Mouse (Mus musculus): ENCODE results near the gene Plekha8.
A peak's percentile ranks its signal among the peaks of the same experiment; 100 is the strongest.

The Plekha8 gene

GRCm38 (mm10) chr6:54586911-54587310 is 8.0 kb upstream of the Plekha8 start:
- DNase-seq (ENCODE audit: low spot score) = no peak

GRCm38 (mm10) chr6:54587683-54588082 is 7.2 kb upstream of the Plekha8 start:
- no peak for DNase-seq (ENCODE audit: low spot score)

- no peak for DNase-seq (ENCODE audit: low spot score)
These were observed 6.7 kb upstream of the Plekha8 start for GRCm38 (mm10) chr6:54588212-54588611.

- DNase-seq (ENCODE audit: low spot score) = no peak
These were observed 4.2 kb upstream of the Plekha8 start for GRCm38 (mm10) chr6:54590691-54591090.

GRCm38 (mm10) chr6:54591778-54592177 is 3.1 kb upstream of the Plekha8 start:
- no peak for DNase-seq (ENCODE audit: low spot score)

- peak; percentile 96 for DNase-seq (ENCODE audit: low spot score)
These were observed 1.9 kb upstream of the Plekha8 start for GRCm38 (mm10) chr6:54592938-54593535.

GRCm38 (mm10) chr6:54593766-54594468 is 994 bp upstream of the Plekha8 start:
- no peak for DNase-seq (ENCODE audit: low spot score)

- no peak for DNase-seq (ENCODE audit: low spot score)
These were observed 493 bp downstream of the Plekha8 start for GRCm38 (mm10) chr6:54595330-54595878.

GRCm38 (mm10) chr6:54597208-54597607 is 2.3 kb downstream of the Plekha8 start, which contains the start of gene Fkbp14:
Gene Fkbp14 (minus strand): TSS chr6:54597308.
- no peak for DNase-seq (ENCODE audit: low spot score)

GRCm38 (mm10) chr6:54597711-54598110 is 2.8 kb downstream of the Plekha8 start:
- DNase-seq (ENCODE audit: low spot score) = no peak

- no peak for DNase-seq (ENCODE audit: low spot score)
These were observed 5.9 kb downstream of the Plekha8 start for GRCm38 (mm10) chr6:54600681-54601347.

GRCm38 (mm10) chr6:54602891-54603290 is 8.0 kb downstream of the Plekha8 start:
- DNase-seq (ENCODE audit: low spot score) = no peak

- DNase-seq (ENCODE audit: low spot score) = no peak
These were observed 9.2 kb downstream of the Plekha8 start for GRCm38 (mm10) chr6:54604001-54604715.

- no peak for DNase-seq (ENCODE audit: low spot score)
These were observed 11.3 kb downstream of the Plekha8 start for GRCm38 (mm10) chr6:54606241-54606640.

- no peak for DNase-seq (ENCODE audit: low spot score)
These were observed 22.5 kb downstream of the Plekha8 start for GRCm38 (mm10) chr6:54617363-54617762.

GRCm38 (mm10) chr6:54619530-54619929 is 24.6 kb downstream of the Plekha8 start:
- DNase-seq (ENCODE audit: low spot score) = no peak

GRCm38 (mm10) chr6:54620357-54620756 is 25.4 kb downstream of the Plekha8 start:
- no peak for DNase-seq (ENCODE audit: low spot score)

- no peak for DNase-seq (ENCODE audit: low spot score)
These were observed 33.5 kb downstream of the Plekha8 start for GRCm38 (mm10) chr6:54628381-54628780.

- DNase-seq (ENCODE audit: low spot score) = peak; percentile 17
These were observed 34.8 kb downstream of the Plekha8 start for GRCm38 (mm10) chr6:54629734-54630133.

- DNase-seq (ENCODE audit: low spot score) = peak; percentile 59
These were observed 36.6 kb downstream of the Plekha8 start for GRCm38 (mm10) chr6:54631462-54631861.

GRCm38 (mm10) chr6:54639877-54640276 is 45.0 kb downstream of the Plekha8 start:
- no peak for DNase-seq (ENCODE audit: low spot score)

- DNase-seq (ENCODE audit: low spot score) = no peak
These were observed 47.0 kb downstream of the Plekha8 start for GRCm38 (mm10) chr6:54641953-54642352.
